Comparison of ENCODE assay signal across 21 mouse cellular contexts in genomic region chr16:89993506-89993905, GRCm38 (mm10).
DNase-seq lines count a peak whose midpoint lies in the region; ATAC-seq and TF ChIP-seq lines count a peak whose summit lies in the region.
"Had no signal": no experiment of that assay in that cellular context is flagged by ENCODE, and none has a peak within 500 bp of the region (broad histone marks: within the 10 kb centered on the region; RNA-seq: fewer than 3 reads in every experiment).

No protein-coding gene starts in this region.

- H3K9ac ChIP-seq in liver, embryonic 16.5 days (ENCODE audit: low read depth, low read length): no peak overlapping the region
- no peak overlapping the region for H3K9ac ChIP-seq in lung, postnatal 0 days (replicated peaks; ENCODE audit: low read depth)
- H3K9ac ChIP-seq in hindbrain, embryonic 14.5 days: no peak overlapping the region
- H3K9ac ChIP-seq: forebrain, postnatal 0 days; hindbrain, embryonic 13.5 days; lung, embryonic 15.5 days; stomach, embryonic 15.5 days had no signal

- no peak for TF ChIP-seq CTCF in cerebellum, adult 2 months (IDR thresholded peaks at IDR 0.05; ENCODE audit: borderline replicate concordance, insufficient read depth, low read depth, low read length)
- no peak for TF ChIP-seq CTCF in lung, postnatal 0 days (IDR thresholded peaks at IDR 0.05)

- no peak for ATAC-seq in cerebellum, adult (ENCODE audit: insufficient number of reproducible peaks, low FRiP score, low TSS enrichment)
- ATAC-seq in common myeloid progenitor, adult 5-6 weeks (replicated peaks; ENCODE audit: low read depth, poor library complexity, severe bottlenecking): peak; percentile 12; the same call in 1 of the 2 replicates
- ATAC-seq in liver, embryonic 16.5 days (ENCODE audit: low read depth): no peak
- ATAC-seq in granulocyte monocyte progenitor cell, adult 5-6 weeks (replicated peaks; ENCODE audit: poor library complexity, severe bottlenecking): no peak
- ATAC-seq in lung, postnatal 0 days: no peak
- ATAC-seq in hindbrain, embryonic 14.5 days (ENCODE audit: low FRiP score): no peak
- ATAC-seq: forebrain, postnatal 0 days had no signal

- no peaks in the 10 kb centered on the region for H3K27me3 ChIP-seq in cerebellum, adult 2 months (ENCODE audit: control insufficient read depth, insufficient read depth, low read length)
- no peaks in the 10 kb centered on the region for H3K27me3 ChIP-seq in liver, embryonic 16.5 days (ENCODE audit: control insufficient read depth, insufficient read depth, low read depth, low read length)
- no peaks in the 10 kb centered on the region for H3K27me3 ChIP-seq in lung, postnatal 0 days (replicated peaks; ENCODE audit: insufficient read depth, low read length)
- H3K27me3 ChIP-seq in hindbrain, embryonic 14.5 days (ENCODE audit: control insufficient read depth, insufficient read depth, low read length): no peaks in the 10 kb centered on the region
- H3K27me3 ChIP-seq: hindbrain, embryonic 13.5 days; lung, embryonic 15.5 days; stomach, embryonic 15.5 days had no signal

- no peak overlapping the region for H3K4me3 ChIP-seq in cerebellum, adult 2 months (replicated peaks; ENCODE audit: insufficient read depth, low read depth, low read length)
- no peak overlapping the region for H3K4me3 ChIP-seq in liver, embryonic 16.5 days (ENCODE audit: low read depth, low read length)
- no peak overlapping the region for H3K4me3 ChIP-seq in lung, postnatal 0 days (ENCODE audit: low read depth, low read length)
- H3K4me3 ChIP-seq in hindbrain, embryonic 14.5 days (replicated peaks; ENCODE audit: low read length): no peak overlapping the region
- H3K4me3 ChIP-seq: forebrain, embryonic 10.5 days; hindbrain, embryonic 13.5 days; lung, embryonic 15.5 days; stomach, embryonic 15.5 days had no signal

- H3K4me2 ChIP-seq in liver, embryonic 16.5 days (ENCODE audit: low read depth, low read length): peak overlapping the region; percentile 10; the same call in 1 of the 2 replicates
- no peak overlapping the region for H3K4me2 ChIP-seq in lung, postnatal 0 days (replicated peaks; ENCODE audit: low read depth, low read length)
- H3K4me2 ChIP-seq in hindbrain, embryonic 14.5 days (replicated peaks): no peak overlapping the region
- H3K4me2 ChIP-seq: heart, embryonic 11.5 days; hindbrain, embryonic 13.5 days; lung, embryonic 15.5 days; stomach, embryonic 15.5 days had no signal

- peak in 1 of 2 experiments; percentile 40 for DNase-seq in cerebellum, adult 2 months
- peak; percentile 56 for DNase-seq in thymus, postnatal 25 days
- no peak for DNase-seq in lung, postnatal 0 days (ENCODE audit: low spot score)
- no peak for DNase-seq in hindbrain, embryonic 14.5 days (ENCODE audit: low spot score)
- DNase-seq: embryo, embryonic 11 days; forebrain, postnatal 0 days; heart, postnatal 10 days; kidney, adult 8-10 months; kidney, postnatal 36 days; midbrain, embryonic 14.5 days; right cerebral cortex, postnatal 25 days had no signal

- WGBS in cerebellum, adult 2 months: 88% methylated on average over 4 of the region's 4 CpGs
- 55% methylated on average over 4 of the region's 4 CpGs for WGBS in liver, embryonic 16.5 days (ENCODE audit: insufficient replicate concordance)
- WGBS in lung, postnatal 0 days: 92% methylated on average over 4 of the region's 4 CpGs
- WGBS in hindbrain, embryonic 14.5 days: 97% methylated on average over 4 of the region's 4 CpGs

- no peak for TF ChIP-seq POLR2A in cerebellum, adult 2 months (IDR thresholded peaks at IDR 0.05; ENCODE audit: borderline replicate concordance, insufficient read depth, low read length)

- no peak for TF ChIP-seq EP300 in lung, postnatal 0 days (IDR thresholded peaks at IDR 0.05)

- H3K4me1 ChIP-seq in cerebellum, adult 2 months (ENCODE audit: control insufficient read depth, insufficient read depth, low read length): peaks cover 56% of the 10 kb centered on the region
- H3K4me1 ChIP-seq in liver, embryonic 16.5 days (ENCODE audit: control insufficient read depth, low read depth, low read length): peaks cover 44% of the 10 kb centered on the region
- H3K4me1 ChIP-seq in lung, postnatal 0 days (ENCODE audit: insufficient read depth, low read depth, low read length): no peaks in the 10 kb centered on the region
- 0 out of 2 replicates have a peak, but pooled peaks cover 6% of the 10 kb centered on the region for H3K4me1 ChIP-seq in hindbrain, embryonic 14.5 days (replicated peaks; ENCODE audit: control insufficient read depth, insufficient read depth, low read length)
- H3K4me1 ChIP-seq: hindbrain, embryonic 13.5 days had no signal

- H3K36me3 ChIP-seq in liver, embryonic 16.5 days (ENCODE audit: control insufficient read depth, insufficient read depth): no peaks in the 10 kb centered on the region
- no peaks in the 10 kb centered on the region for H3K36me3 ChIP-seq in lung, postnatal 0 days (ENCODE audit: insufficient read depth, low read length)
- H3K36me3 ChIP-seq in hindbrain, embryonic 14.5 days (replicated peaks; ENCODE audit: control insufficient read depth, insufficient read depth): no peaks in the 10 kb centered on the region
- H3K36me3 ChIP-seq: lung, embryonic 15.5 days; stomach, embryonic 15.5 days had no signal

- H3K9me3 ChIP-seq in liver, embryonic 16.5 days (replicated peaks; ENCODE audit: control insufficient read depth, low read length): no peaks in the 10 kb centered on the region
- H3K9me3 ChIP-seq in lung, postnatal 0 days (ENCODE audit: low read length): peaks cover 3% of the 10 kb centered on the region; the same call in 1 of the 2 replicates
- peaks cover 6% of the 10 kb centered on the region; the same call in 1 of the 2 replicates for H3K9me3 ChIP-seq in hindbrain, embryonic 14.5 days (ENCODE audit: control insufficient read depth, low read length)
- H3K9me3 ChIP-seq: lung, embryonic 15.5 days; stomach, embryonic 15.5 days had no signal

- H3K27ac ChIP-seq in cerebellum, adult 2 months (ENCODE audit: insufficient read depth, low read length): peak overlapping the region; percentile 89
- no peak overlapping the region for H3K27ac ChIP-seq in liver, embryonic 16.5 days (ENCODE audit: low read length)
- no peak overlapping the region for H3K27ac ChIP-seq in lung, postnatal 0 days (ENCODE audit: low read length)
- no peak overlapping the region for H3K27ac ChIP-seq in hindbrain, embryonic 14.5 days
- H3K27ac ChIP-seq: forebrain, embryonic 10.5 days; hindbrain, embryonic 13.5 days; lung, embryonic 15.5 days; macrophage; stomach, embryonic 15.5 days had no signal
